Mouse (Mus musculus) heart, postnatal 0 days (tissue): ENCODE data around the gene Mmp3.
"Not testable (repeated sequence)": the region's sequence is repeated elsewhere in the genome, so short reads cannot be mapped to it uniquely, and the experiment has no call there.

ENCODE experiments used
- CTCF ChIP-seq: IDR thresholded peaks from 2 replicates; pipeline ENCODE4 v1.5.1; 2016; ENCODE audit warnings: antibody characterized with exemption, control low read depth, low read depth
- EP300 ChIP-seq: IDR thresholded peaks from 2 replicates; pipeline ENCODE4 v1.6.1; 2016; ENCODE audit warnings: antibody characterized with exemption, low read depth

GRCm38 (mm10) chr9:7396556-7396955 lies 49.1 kb upstream of the Mmp3 start:
- TF ChIP-seq CTCF, EP300: not testable (repeated sequence)
